Mouse (Mus musculus) neural tube, embryonic 11.5 days (tissue): ENCODE measurements around the gene Adck1. TPM values are rescaled to one million over a fixed set of nuclear protein-coding genes. Genes with fewer than 3 reads are reported as not detected.

ENCODE experiments used
- ATAC-seq: fragments of 200-750 bp; cut with Nextera tagmentation; 2 replicates; pipeline ENCODE4 v1.8.0; 2017; ENCODE audit warnings: moderate number of reproducible peaks, mild to moderate bottlenecking, moderate TSS enrichment, moderate library complexity; ENCODE audit not compliant: insufficient read depth, low FRiP score, low TSS enrichment
- DNase-seq: peaks from one replicate; pipeline ENCODE4 v3.0.0-alpha.2; 2015; ENCODE audit warnings: low spot score
- H3K27ac ChIP-seq: fragments of 300-500 bp; sonication (generic); 2 replicates; pipeline ENCODE4 v1.5.1; 2014; ENCODE audit warnings: low read depth, mild to moderate bottlenecking, low read length
- H3K27me3 ChIP-seq: fragments of 300-500 bp; sonication (generic); 2 replicates; pipeline ENCODE4 v1.6.1; 2014; ENCODE audit warnings: mild to moderate bottlenecking, low read length, mixed read lengths; ENCODE audit not compliant: control insufficient read depth, insufficient read depth
- H3K36me3 ChIP-seq: fragments of 300-500 bp; sonication (generic); 2 replicates; pipeline ENCODE4 v1.6.1; 2014; ENCODE audit warnings: mild to moderate bottlenecking, low read length, moderate library complexity, mixed read lengths; ENCODE audit not compliant: control insufficient read depth, insufficient read depth
- H3K4me1 ChIP-seq: fragments of 300-500 bp; sonication (generic); 2 replicates; pipeline ENCODE4 v1.6.1; 2014; ENCODE audit warnings: low read length, mixed read lengths; ENCODE audit not compliant: control insufficient read depth, insufficient read depth
- H3K4me2 ChIP-seq: fragments of 300-500 bp; sonication (generic); 2 replicates; pipeline ENCODE4 v1.6.1; 2014; ENCODE audit warnings: low read depth, mild to moderate bottlenecking, moderate library complexity
- H3K4me3 ChIP-seq: fragments of 300-500 bp; sonication (generic); 2 replicates; pipeline ENCODE4 v1.5.1; 2014; ENCODE audit warnings: low read depth, low read length
- H3K9ac ChIP-seq: fragments of 300-500 bp; sonication (generic); 2 replicates; pipeline ENCODE4 v1.6.1; 2014; ENCODE audit warnings: mild to moderate bottlenecking, low read length
- H3K9me3 ChIP-seq: fragments of 300-500 bp; sonication (generic); 2 replicates; pipeline ENCODE4 v1.6.1; 2016; ENCODE audit warnings: low read length; ENCODE audit not compliant: control insufficient read depth
- WGBS: fragments of 180-500 bp; shearing (Covaris S2); extraction: QIAGEN DNeasy Blood & Tissue Kit; methylation state at CpG from one replicate; pipeline ENCODE4 v1.1.7; 2014; 5-methylcytosine and 5-hydroxymethylcytosine counted together
- polyA plus RNA-seq: library from polyadenylated mRNA; unstranded; fragments of >200 nt; fragmentation: Nextera tagmentation; extraction: Ambion mirVana; gene quantifications from 2 replicates; pipeline ENCODE4 v1.2.1, GENCODE M21; 2014

Adck1 gene
- polyA plus RNA-seq, 1 experiment from 2014 or later, result 17.1 TPM

- 23% methylated on average over 2 of the region's 2 CpGs for WGBS
- DNase-seq (peak; percentile 73), ATAC-seq (peak; percentile 56; the same call in 1 of the 2 replicates)
- Histone ChIP-seq H3K4me3 (no peak overlapping the region), H3K27ac (no peak overlapping the region), H3K9me3 (no peaks in the 10 kb centered on the region), H3K4me1 (peaks cover 6% of the 10 kb centered on the region), H3K27me3 (no peaks in the 10 kb centered on the region), H3K36me3 (no peaks in the 10 kb centered on the region), H3K9ac (no peak overlapping the region), H3K4me2 (no peak overlapping the region)
These were observed 44.8 kb downstream of the Adck1 start for GRCm38 (mm10) chr12:88405113-88405512.

GRCm38 (mm10) chr12:88407996-88408322 lies 47.6 kb downstream of the Adck1 start:
- 94% methylated on average over 4 of the region's 4 CpGs for WGBS
- Histone ChIP-seq H3K36me3 (no peaks in the 10 kb centered on the region), H3K9me3 (no peaks in the 10 kb centered on the region), H3K4me3 (no peak overlapping the region), H3K27ac (no peak overlapping the region), H3K4me2 (no peak overlapping the region), H3K9ac (no peak overlapping the region), H3K27me3 (no peaks in the 10 kb centered on the region), H3K4me1 (peaks cover 6% of the 10 kb centered on the region)
- no peak for ATAC-seq
- no peak for DNase-seq

- H3K4me2 ChIP-seq, result no peak overlapping the region
- no peaks in the 10 kb centered on the region for H3K36me3 ChIP-seq
- ATAC-seq (0 out of 2 replicates have a peak, but pooled peaks have one; percentile 41), DNase-seq (no peak)
- no peak overlapping the region for H3K27ac ChIP-seq
- H3K9me3 ChIP-seq, result no peaks in the 10 kb centered on the region
- H3K27me3 ChIP-seq, result no peaks in the 10 kb centered on the region
- H3K4me1 ChIP-seq, result peaks cover 6% of the 10 kb centered on the region
- H3K9ac ChIP-seq, result no peak overlapping the region
- H3K4me3 ChIP-seq, result no peak overlapping the region
- WGBS, result 48% methylated on average over 11 of the region's 11 CpGs
These were observed 48.1 kb downstream of the Adck1 start for GRCm38 (mm10) chr12:88408323-88409047.

- 100% methylated on average over 1 of the region's 1 CpGs for WGBS
- Histone ChIP-seq H3K9ac (no peak overlapping the region), H3K4me1 (peaks cover 6% of the 10 kb centered on the region), H3K9me3 (no peaks in the 10 kb centered on the region), H3K4me2 (no peak overlapping the region), H3K4me3 (no peak overlapping the region), H3K27me3 (no peaks in the 10 kb centered on the region), H3K36me3 (no peaks in the 10 kb centered on the region), H3K27ac (no peak overlapping the region)
- ATAC-seq (no peak), DNase-seq (no peak)
These were observed 52.9 kb downstream of the Adck1 start for GRCm38 (mm10) chr12:88413239-88413638.

- 76% methylated on average over 12 of the region's 12 CpGs for WGBS
- H3K36me3 ChIP-seq, result no peaks in the 10 kb centered on the region
- ATAC-seq, result no peak
- H3K4me2 ChIP-seq, result no peak overlapping the region
- H3K4me1 ChIP-seq, result no peaks in the 10 kb centered on the region
- H3K27ac ChIP-seq, result no peak overlapping the region
- DNase-seq, result no peak
- no peaks in the 10 kb centered on the region for H3K27me3 ChIP-seq
- no peaks in the 10 kb centered on the region for H3K9me3 ChIP-seq
- H3K4me3 ChIP-seq, result no peak overlapping the region
- H3K9ac ChIP-seq, result no peak overlapping the region
These were observed 59.7 kb downstream of the Adck1 start for GRCm38 (mm10) chr12:88419912-88420621.

GRCm38 (mm10) chr12:88426926-88427325 lies 66.6 kb downstream of the Adck1 start:
- 95% methylated on average over 3 of the region's 3 CpGs for WGBS

GRCm38 (mm10) chr12:88428735-88429134 lies 68.4 kb downstream of the Adck1 start:
- Histone ChIP-seq H3K9ac (no peak overlapping the region), H3K4me3 (no peak overlapping the region), H3K4me2 (no peak overlapping the region), H3K36me3 (no peaks in the 10 kb centered on the region), H3K4me1 (no peaks in the 10 kb centered on the region), H3K9me3 (no peaks in the 10 kb centered on the region), H3K27me3 (no peaks in the 10 kb centered on the region), H3K27ac (no peak overlapping the region)
- DNase-seq (no peak), ATAC-seq (no peak)
- WGBS, result 89% methylated on average over 2 of the region's 2 CpGs

More at GRCm38 (mm10) chr12:88426926-88427325, 66.6 kb downstream of the Adck1 start:
- no peak overlapping the region for H3K4me3 ChIP-seq
- peak; percentile 27; the same call in 1 of the 2 replicates for ATAC-seq
- no peaks in the 10 kb centered on the region for H3K36me3 ChIP-seq
- H3K4me1 ChIP-seq, result no peaks in the 10 kb centered on the region
- H3K27ac ChIP-seq, result no peak overlapping the region
- H3K4me2 ChIP-seq, result no peak overlapping the region
- H3K9ac ChIP-seq, result no peak overlapping the region
- no peaks in the 10 kb centered on the region for H3K9me3 ChIP-seq
- no peak for DNase-seq
- no peaks in the 10 kb centered on the region for H3K27me3 ChIP-seq

- ATAC-seq (no peak), DNase-seq (no peak)
- Histone ChIP-seq H3K27me3 (no peaks in the 10 kb centered on the region), H3K4me3 (no peak overlapping the region), H3K27ac (no peak overlapping the region), H3K9ac (no peak overlapping the region), H3K36me3 (no peaks in the 10 kb centered on the region), H3K9me3 (no peaks in the 10 kb centered on the region), H3K4me2 (no peak overlapping the region), H3K4me1 (no peaks in the 10 kb centered on the region)
- 91% methylated on average over 4 of the region's 4 CpGs for WGBS
These were observed 71.9 kb downstream of the Adck1 start for GRCm38 (mm10) chr12:88432277-88432676.

- no peak for DNase-seq
- Histone ChIP-seq H3K4me2 (no peak overlapping the region), H3K27me3 (no peaks in the 10 kb centered on the region), H3K9me3 (no peaks in the 10 kb centered on the region), H3K4me1 (no peaks in the 10 kb centered on the region), H3K27ac (no peak overlapping the region), H3K9ac (no peak overlapping the region), H3K36me3 (no peaks in the 10 kb centered on the region), H3K4me3 (no peak overlapping the region)
- no peak for ATAC-seq
- WGBS, result 93% methylated on average over 7 of the region's 7 CpGs
These were observed 72.8 kb downstream of the Adck1 start for GRCm38 (mm10) chr12:88433171-88433570.
